Mouse (Mus musculus) cerebellum, adult 2 months (tissue): Measurements from ENCODE around the gene Slc17a2.

Source experiments
- CTCF ChIP-seq: fragments of 200-500 bp; IDR thresholded peaks from 2 replicates; pipeline ENCODE4 v1.5.1; 2011; ENCODE audit warnings: low read depth, mild to moderate bottlenecking, control low read depth, low read length, moderate library complexity, borderline replicate concordance; ENCODE audit not compliant: insufficient read depth
- POLR2A ChIP-seq: fragments of 200-500 bp; IDR thresholded peaks from 2 replicates; pipeline ENCODE4 v1.6.1; 2011; ENCODE audit warnings: low read length, control low read depth, borderline replicate concordance; ENCODE audit not compliant: insufficient read depth

GRCm38 (mm10) chr13:23766772-23767171 lies 40.0 kb upstream of the Slc17a2 start:
- TF ChIP-seq CTCF, result no peak
- no peak for TF ChIP-seq POLR2A
